Mouse (Mus musculus): ENCODE measurements around the gene Rassf1. TPM values are rescaled to one million over a fixed set of nuclear protein-coding genes. Genes with fewer than 3 reads are reported as not detected.

Rassf1 gene
- polyA plus RNA-seq, 1 experiment from 2014 or later, result 54.1 TPM

GRCm38 (mm10) chr9:107596619-107597569, 45.5 kb downstream of the Rassf1 start:
- no peak for TF ChIP-seq CTCF (IDR thresholded peaks at IDR 0.05; ENCODE audit: low read depth)
- no peaks in the 10 kb centered on the region for H3K4me1 ChIP-seq (ENCODE audit: insufficient read depth)
- DNase-seq (no peak), ATAC-seq (ENCODE audit: insufficient read depth) (no peak)
- whole genome bisulfite sequencing, result 83% methylated on average over 11 of the region's 11 CpGs
- no peaks in the 10 kb centered on the region for H3K27me3 ChIP-seq (ENCODE audit: insufficient read depth, low read length)
- no peaks in the 10 kb centered on the region for H3K9me3 ChIP-seq (ENCODE audit: low read depth, low read length)
- no peak overlapping the region; the same call in 1 of the 2 replicates for H3K27ac ChIP-seq (ENCODE audit: low read depth)
- H3K4me3 ChIP-seq (ENCODE audit: low read depth, low read length), result no peak overlapping the region
- peaks cover 33% of the 10 kb centered on the region for H3K36me3 ChIP-seq (ENCODE audit: insufficient read depth)
- H3K9ac ChIP-seq, result no peak overlapping the region
- no peak overlapping the region for H3K4me2 ChIP-seq

DNA sequence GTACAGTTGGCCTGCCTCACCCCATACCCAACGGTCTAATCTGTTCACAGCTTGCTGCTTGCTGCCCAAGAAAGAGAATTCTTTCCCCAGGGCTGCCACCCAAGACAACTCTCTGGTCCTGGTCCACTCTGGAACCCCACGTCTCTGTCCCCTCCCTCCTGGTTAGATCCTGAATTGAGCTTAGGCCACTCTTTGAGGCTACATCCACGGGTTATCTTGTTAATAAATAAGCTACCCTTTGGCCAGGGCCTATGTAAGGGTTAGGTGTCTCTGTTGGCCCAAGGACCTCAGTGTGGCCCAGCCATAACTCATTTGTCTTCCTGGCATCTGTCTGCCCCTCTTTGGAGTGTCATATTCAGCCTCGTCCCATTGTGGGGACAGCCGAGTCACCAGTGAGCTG, 47.0 kb downstream of the Rassf1 start:
- Histone ChIP-seq H3K9me3 (ENCODE audit: low read depth, low read length) (no peaks in the 10 kb centered on the region), H3K4me1 (ENCODE audit: insufficient read depth) (no peaks in the 10 kb centered on the region), H3K4me2 (no peak overlapping the region), H3K36me3 (ENCODE audit: insufficient read depth) (peaks cover 18% of the 10 kb centered on the region), H3K27ac (ENCODE audit: low read depth) (no peak overlapping the region), H3K27me3 (ENCODE audit: insufficient read depth, low read length) (no peaks in the 10 kb centered on the region), H3K9ac (no peak overlapping the region), H3K4me3 (ENCODE audit: low read depth, low read length) (no peak overlapping the region)
- no peak for TF ChIP-seq CTCF (IDR thresholded peaks at IDR 0.05; ENCODE audit: low read depth)
- DNase-seq (no peak), ATAC-seq (ENCODE audit: insufficient read depth) (no peak)
- WGBS, result 62% methylated on average over 5 of the region's 5 CpGs

- Histone ChIP-seq H3K4me1 (ENCODE audit: insufficient read depth) (no peaks in the 10 kb centered on the region; the same call in 1 of the 2 replicates), H3K9ac (no peak overlapping the region), H3K27ac (ENCODE audit: low read depth) (no peak overlapping the region), H3K27me3 (ENCODE audit: insufficient read depth, low read length) (no peaks in the 10 kb centered on the region), H3K4me3 (ENCODE audit: low read depth, low read length) (no peak overlapping the region), H3K9me3 (ENCODE audit: low read depth, low read length) (no peaks in the 10 kb centered on the region), H3K4me2 (no peak overlapping the region), H3K36me3 (ENCODE audit: insufficient read depth) (peaks cover 8% of the 10 kb centered on the region)
- WGBS, result 81% methylated on average over 9 of the region's 9 CpGs
- ATAC-seq (ENCODE audit: insufficient read depth) (no peak), DNase-seq (no peak)
- TF ChIP-seq CTCF (IDR thresholded peaks at IDR 0.05; ENCODE audit: low read depth), result no peak
Measured at GRCm38 (mm10) chr9:107599433-107599832, 48.1 kb downstream of the Rassf1 start.

- 56% methylated on average over 14 of the region's 14 CpGs for WGBS
- Histone ChIP-seq H3K27me3 (ENCODE audit: insufficient read depth, low read length) (no peaks in the 10 kb centered on the region), H3K27ac (ENCODE audit: low read depth) (no peak overlapping the region), H3K9me3 (ENCODE audit: low read depth, low read length) (no peaks in the 10 kb centered on the region), H3K4me3 (ENCODE audit: low read depth, low read length) (no peak overlapping the region), H3K4me1 (ENCODE audit: insufficient read depth) (peaks cover 2% of the 10 kb centered on the region; the same call in 1 of the 2 replicates), H3K36me3 (ENCODE audit: insufficient read depth) (peaks cover 4% of the 10 kb centered on the region), H3K4me2 (no peak overlapping the region), H3K9ac (no peak overlapping the region)
- DNase-seq (peak; percentile 51), ATAC-seq (ENCODE audit: insufficient read depth) (no peak)
- no peak for TF ChIP-seq CTCF (IDR thresholded peaks at IDR 0.05; ENCODE audit: low read depth)
Measured at GRCm38 (mm10) chr9:107599842-107600241, 48.5 kb downstream of the Rassf1 start.

DNA sequence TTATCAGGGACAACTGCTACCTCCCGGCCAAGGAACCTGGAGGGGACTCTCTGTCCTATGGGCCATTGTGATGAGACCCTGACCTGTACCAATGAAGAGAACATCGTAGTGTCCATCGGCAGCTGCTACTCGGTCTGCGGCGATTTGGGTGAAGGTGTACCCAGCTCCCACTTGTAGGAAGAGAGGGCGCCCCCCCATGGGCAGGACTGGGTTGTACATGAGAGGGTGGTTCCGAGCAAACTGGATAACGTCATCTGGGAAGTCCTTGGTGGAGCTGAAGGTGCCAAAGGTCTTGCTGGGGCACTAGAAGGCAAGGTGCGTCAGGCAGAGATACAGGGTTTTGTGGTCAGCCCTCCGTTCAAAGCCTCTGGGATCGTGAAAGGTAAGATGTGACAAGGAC, 49.4 kb downstream of the Rassf1 start:
- H3K4me1 ChIP-seq (ENCODE audit: insufficient read depth), result peaks cover 5% of the 10 kb centered on the region; the same call in 1 of the 2 replicates
- H3K4me3 ChIP-seq (ENCODE audit: low read depth, low read length), result no peak overlapping the region
- WGBS, result 77% methylated on average over 12 of the region's 12 CpGs
- H3K9ac ChIP-seq, result no peak overlapping the region
- H3K27ac ChIP-seq (ENCODE audit: low read depth), result no peak overlapping the region
- H3K9me3 ChIP-seq (ENCODE audit: low read depth, low read length), result no peaks in the 10 kb centered on the region
- no peaks in the 10 kb centered on the region for H3K27me3 ChIP-seq (ENCODE audit: insufficient read depth, low read length)
- DNase-seq, result no peak
- ATAC-seq (ENCODE audit: insufficient read depth), result no peak
- H3K36me3 ChIP-seq (ENCODE audit: insufficient read depth), result no peaks in the 10 kb centered on the region
- no peak overlapping the region for H3K4me2 ChIP-seq
- TF ChIP-seq CTCF (IDR thresholded peaks at IDR 0.05; ENCODE audit: low read depth), result 0 out of 2 replicates have a peak, but pooled peaks have one; percentile 4

DNA sequence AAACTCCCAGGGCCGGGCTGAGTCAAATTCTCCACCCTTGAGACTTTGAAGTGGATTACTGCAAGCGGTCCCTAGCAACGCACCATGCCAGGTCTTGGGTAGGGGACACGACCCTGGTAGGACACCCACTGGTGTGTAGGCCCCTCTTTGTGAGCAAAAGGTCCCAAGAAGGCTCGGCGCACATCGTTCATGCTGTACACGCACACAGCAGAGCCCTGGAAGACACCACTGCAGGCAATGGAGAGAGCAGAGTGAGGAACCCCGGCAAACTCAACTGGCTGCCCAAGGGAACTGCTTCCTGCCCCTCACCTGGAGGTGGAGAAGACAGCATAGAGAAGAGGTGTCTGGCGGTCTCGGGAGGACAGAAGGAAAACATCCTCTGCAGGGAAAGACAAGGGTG, 49.9 kb downstream of the Rassf1 start:
- H3K4me3 ChIP-seq (ENCODE audit: low read depth, low read length), result no peak overlapping the region
- no peak overlapping the region for H3K4me2 ChIP-seq
- no peak overlapping the region for H3K27ac ChIP-seq (ENCODE audit: low read depth)
- no peak for ATAC-seq (ENCODE audit: insufficient read depth)
- no peak for TF ChIP-seq CTCF (IDR thresholded peaks at IDR 0.05; ENCODE audit: low read depth)
- 78% methylated on average over 11 of the region's 11 CpGs for WGBS
- peaks cover 5% of the 10 kb centered on the region; the same call in 1 of the 2 replicates for H3K4me1 ChIP-seq (ENCODE audit: insufficient read depth)
- no peak overlapping the region for H3K9ac ChIP-seq
- H3K36me3 ChIP-seq (ENCODE audit: insufficient read depth), result no peaks in the 10 kb centered on the region
- no peaks in the 10 kb centered on the region for H3K9me3 ChIP-seq (ENCODE audit: low read depth, low read length)
- H3K27me3 ChIP-seq (ENCODE audit: insufficient read depth, low read length), result no peaks in the 10 kb centered on the region
- no peak for DNase-seq

GRCm38 (mm10) chr9:107602068-107602648, 50.8 kb downstream of the Rassf1 start:
- no peak overlapping the region for H3K27ac ChIP-seq (ENCODE audit: low read depth)
- peak; percentile 97 for DNase-seq
- H3K4me1 ChIP-seq (ENCODE audit: insufficient read depth), result peaks cover 11% of the 10 kb centered on the region; the same call in 1 of the 2 replicates
- no peaks in the 10 kb centered on the region for H3K9me3 ChIP-seq (ENCODE audit: low read depth, low read length)
- peak; percentile 51; the same call in 1 of the 2 replicates for ATAC-seq (ENCODE audit: insufficient read depth)
- H3K4me2 ChIP-seq, result no peak overlapping the region
- H3K9ac ChIP-seq, result no peak overlapping the region
- peak; percentile 99 for TF ChIP-seq CTCF (IDR thresholded peaks at IDR 0.05; ENCODE audit: low read depth)
- WGBS, result 10% methylated on average over 10 of the region's 10 CpGs
- H3K4me3 ChIP-seq (ENCODE audit: low read depth, low read length), result no peak overlapping the region
- H3K27me3 ChIP-seq (ENCODE audit: insufficient read depth, low read length), result no peaks in the 10 kb centered on the region
- H3K36me3 ChIP-seq (ENCODE audit: insufficient read depth), result no peaks in the 10 kb centered on the region
